Mouse (Mus musculus): Measurements from ENCODE around the gene Arhgap22. TPM values are rescaled to one million over a fixed set of nuclear protein-coding genes. Genes with fewer than 3 reads are reported as not detected.

Gene Arhgap22
- total RNA-seq, 2 experiments from 2014 or later, result 0.95 to 1.0 TPM

GRCm38 (mm10) chr14:33258256-33258655 is 44.4 kb downstream of the Arhgap22 start:
- no peak for DNase-seq
- intact Hi-C loops (cut with DNase I), result no loop called here

- DNase-seq, result no peak
- intact Hi-C loops (cut with DNase I), result no loop called here
Observed at GRCm38 (mm10) chr14:33260131-33260530, 46.3 kb downstream of the Arhgap22 start.

GRCm38 (mm10) chr14:33264795-33265194 is 51.0 kb downstream of the Arhgap22 start:
- DNase-seq, result no peak
- intact Hi-C loops (cut with DNase I), result no loop called here

DNA sequence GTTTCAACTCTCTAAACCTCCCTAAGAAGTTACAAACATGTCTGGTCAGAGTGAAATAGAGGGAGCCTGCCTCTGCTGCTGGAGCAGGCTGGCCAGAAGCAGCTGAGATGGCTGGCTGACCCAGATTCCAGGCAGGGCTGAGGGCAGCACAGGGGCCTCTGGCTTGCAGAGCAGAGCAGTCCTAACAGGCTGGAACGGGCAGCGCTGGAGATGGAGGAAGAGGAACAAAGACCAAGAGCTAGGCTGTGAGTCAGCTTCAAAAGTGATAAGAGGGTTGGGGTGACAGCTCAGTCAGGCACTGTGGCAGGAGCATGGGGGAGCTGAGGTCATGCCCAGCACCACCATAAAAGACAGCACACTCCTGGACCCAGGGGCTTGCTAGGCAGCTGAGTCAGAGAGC is 62.4 kb downstream of the Arhgap22 start:
- peak in 1 of 2 experiments; percentile 3 for DNase-seq
- intact Hi-C loops (cut with DNase I), result no loop called here

- DNase-seq, result peak in 1 of 2 experiments; percentile 21
- intact Hi-C loops (cut with DNase I), result no loop called here
Observed at GRCm38 (mm10) chr14:33278374-33278773, 64.5 kb downstream of the Arhgap22 start.

DNA sequence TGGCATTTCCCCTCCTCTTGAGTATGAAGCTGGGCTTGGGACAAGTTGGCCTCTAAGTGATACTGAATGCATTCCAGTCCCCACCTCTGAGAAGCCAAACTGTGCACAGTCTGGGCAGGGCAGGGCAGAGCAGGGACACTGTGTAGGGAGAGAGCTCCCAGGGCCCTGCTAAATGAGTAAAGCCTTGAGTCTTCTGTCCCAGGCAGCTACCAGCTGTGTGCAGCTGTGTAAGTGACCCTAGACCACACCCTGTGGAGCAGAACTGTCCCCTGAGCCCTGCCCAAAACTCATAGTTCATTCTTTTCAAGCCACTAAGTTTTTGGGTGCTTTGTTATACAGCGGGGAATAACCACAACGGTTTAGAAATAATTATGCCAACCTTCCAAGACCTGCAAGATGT is 67.1 kb downstream of the Arhgap22 start:
- peak; percentile 55 to 60 for DNase-seq
- intact Hi-C loops (cut with DNase I), result no loop called here

GRCm38 (mm10) chr14:33282447-33282846 is 68.6 kb downstream of the Arhgap22 start:
- intact Hi-C loops (cut with DNase I), result no loop called here
- DNase-seq, result no peak

DNA sequence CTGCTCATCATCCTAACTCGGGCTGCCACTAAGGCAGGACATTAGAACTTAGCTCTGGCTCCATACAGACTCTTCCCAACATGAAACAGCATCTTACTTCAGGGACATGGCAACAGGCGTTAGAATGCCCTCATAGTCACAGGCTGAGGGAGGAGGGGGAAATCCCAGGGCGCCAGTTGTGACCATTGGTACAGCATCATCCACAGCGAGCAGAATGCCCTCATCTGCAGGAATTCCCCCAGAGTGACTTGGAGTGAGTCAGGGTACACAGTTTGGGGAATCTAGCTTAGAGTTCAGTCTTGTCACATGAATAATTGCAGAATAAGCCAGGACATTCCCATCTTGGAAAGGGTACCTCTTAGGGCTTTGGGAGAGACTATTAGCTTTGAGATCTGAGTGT is 74.1 kb downstream of the Arhgap22 start:
- DNase-seq, result no peak
- intact Hi-C loops (cut with DNase I), result no loop called here

GRCm38 (mm10) chr14:33290038-33290437 is 76.2 kb downstream of the Arhgap22 start:
- intact Hi-C loops (cut with DNase I), result no loop called here

DNA sequence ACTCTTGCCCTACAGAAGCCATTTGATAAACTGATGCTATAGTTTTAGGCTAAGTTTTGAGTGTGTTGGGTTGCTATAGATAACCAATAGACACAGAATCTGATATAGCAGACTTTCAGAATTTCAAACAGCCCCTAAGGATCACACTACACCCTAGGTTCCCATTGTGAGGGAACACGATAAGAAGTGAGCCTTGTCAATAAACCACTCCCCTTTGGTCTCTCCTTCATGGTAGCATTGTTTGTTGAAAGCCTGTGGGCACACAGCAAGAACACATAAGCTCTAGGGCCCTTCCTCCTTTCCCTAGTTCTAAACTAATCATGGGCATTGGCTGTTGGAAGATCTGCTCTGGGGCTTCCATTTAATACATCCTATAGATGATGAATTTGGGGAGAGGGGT is 80.7 kb downstream of the Arhgap22 start:
- DNase-seq, result no peak
- intact Hi-C loops (cut with DNase I), result no loop called here

More at GRCm38 (mm10) chr14:33290038-33290437, 76.2 kb downstream of the Arhgap22 start:
- DNase-seq, result no peak

GRCm38 (mm10) chr14:33296698-33297341 is 83.0 kb downstream of the Arhgap22 start:
- intact Hi-C loops (cut with DNase I), result no loop called here
- DNase-seq, result no peak

DNA sequence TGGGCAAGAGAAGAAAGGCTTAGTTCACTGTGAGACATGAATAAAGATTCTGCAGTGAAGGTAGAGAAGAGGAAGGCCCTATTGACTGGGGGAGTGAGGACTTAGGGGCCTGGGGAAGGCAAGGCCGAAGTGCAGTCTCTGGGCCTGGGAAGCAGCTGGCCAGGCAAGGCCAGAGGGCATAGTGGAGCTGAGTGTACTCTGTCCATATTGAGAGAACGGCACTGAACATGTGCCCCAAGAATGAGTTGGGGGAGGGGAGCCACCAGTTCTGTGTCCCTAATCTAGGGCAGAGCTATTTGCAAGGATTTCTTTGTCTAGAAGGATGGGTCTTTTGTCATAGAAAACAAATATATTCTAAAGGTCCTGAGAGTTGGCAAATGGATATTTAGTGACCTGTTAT is 86.8 kb downstream of the Arhgap22 start:
- DNase-seq, result no peak
- intact Hi-C loops (cut with DNase I), result no loop called here

GRCm38 (mm10) chr14:33303348-33303819 is 89.6 kb downstream of the Arhgap22 start:
- peak; percentile 79 to 85 for DNase-seq
- intact Hi-C loops (cut with DNase I), result loop anchor here (1.0 kb wide), 1 partner anchor 90 kb away; no protein-coding TSS in a partner anchor

- peak in 1 of 2 experiments; percentile 27 for DNase-seq
- intact Hi-C loops (cut with DNase I), result no loop called here
Observed at GRCm38 (mm10) chr14:33305645-33306281, 91.9 kb downstream of the Arhgap22 start.

DNA sequence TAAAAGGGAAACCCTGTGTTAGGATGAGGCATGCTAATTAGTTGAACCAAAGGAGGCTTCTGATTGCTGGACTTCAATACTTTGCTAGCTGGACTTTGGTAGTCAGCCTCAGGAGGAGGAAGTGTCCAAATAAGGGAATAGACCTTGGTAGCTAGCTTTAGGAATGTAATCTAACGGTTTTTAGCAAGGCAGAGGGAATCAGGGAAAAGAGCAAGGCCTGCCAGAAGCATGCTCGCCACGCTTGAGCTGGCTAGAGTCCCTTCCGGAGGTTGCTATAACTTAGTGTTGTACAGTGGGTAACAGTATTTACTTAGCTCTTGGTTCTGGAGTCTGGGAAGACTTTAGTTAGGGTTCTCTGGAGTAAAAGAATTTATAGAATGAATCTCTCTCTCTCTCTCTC is 96.9 kb downstream of the Arhgap22 start:
- intact Hi-C loops (cut with DNase I), result no loop called here

GRCm38 (mm10) chr14:33312309-33312708 is 98.5 kb downstream of the Arhgap22 start:
- intact Hi-C loops (cut with DNase I), result no loop called here
- DNase-seq, result no peak

More for the DNA sequence above, 96.9 kb downstream of the Arhgap22 start:
- DNase-seq, result no peak

DNA sequence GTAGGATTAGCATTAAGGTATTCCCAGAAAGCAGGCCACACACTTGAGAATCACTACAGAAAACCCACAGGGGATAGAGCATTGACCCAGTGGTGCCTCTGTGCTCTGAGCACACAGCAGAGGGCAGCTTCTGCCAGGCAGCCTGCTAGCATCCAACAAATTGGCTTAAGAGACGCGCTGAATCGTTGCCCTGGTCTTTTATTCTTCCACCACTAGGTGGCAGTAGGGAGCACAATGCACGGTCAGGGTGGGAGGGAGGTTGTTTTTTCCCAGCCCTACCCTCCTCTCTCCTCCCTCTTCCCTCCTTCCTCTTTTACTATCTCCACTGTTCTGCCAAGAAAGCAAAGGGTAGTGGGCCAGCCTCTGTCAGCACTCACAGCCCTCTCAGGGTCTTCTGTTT is 99.8 kb downstream of the Arhgap22 start:
- intact Hi-C loops (cut with DNase I), result loop anchor here (1.0 kb wide), 1 partner anchor 58 kb away; no protein-coding TSS in a partner anchor
- peak; percentile 67 to 78 for DNase-seq

DNA sequence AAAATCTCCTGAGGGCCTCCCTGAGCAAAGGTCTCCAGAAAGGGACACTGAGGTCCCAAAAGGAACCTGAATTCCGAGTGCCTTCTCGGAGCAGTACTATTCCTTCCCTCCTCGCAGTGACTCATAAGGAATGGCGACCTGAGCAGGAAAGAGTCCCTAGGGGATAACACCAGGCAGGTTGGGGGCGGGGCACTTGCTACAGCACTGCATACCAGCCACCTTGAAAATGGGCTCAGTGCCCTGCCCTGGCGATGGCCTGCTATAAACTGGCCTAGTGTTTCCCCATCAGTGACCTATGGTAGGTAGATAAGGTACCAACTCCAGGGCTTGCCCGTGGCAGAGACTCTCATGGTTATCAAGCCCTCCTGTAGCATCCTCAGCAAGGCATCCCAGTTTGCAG is 100.3 kb downstream of the Arhgap22 start:
- DNase-seq, result no peak
- intact Hi-C loops (cut with DNase I), result no loop called here

GRCm38 (mm10) chr14:33315111-33315510 is 101.3 kb downstream of the Arhgap22 start:
- intact Hi-C loops (cut with DNase I), result no loop called here
- DNase-seq, result no peak

GRCm38 (mm10) chr14:33315771-33316170 is 101.9 kb downstream of the Arhgap22 start:
- intact Hi-C loops (cut with DNase I), result no loop called here
- DNase-seq, result no peak

GRCm38 (mm10) chr14:33317946-33318345 is 104.1 kb downstream of the Arhgap22 start:
- intact Hi-C loops (cut with DNase I), result no loop called here

More at GRCm38 (mm10) chr14:33317946-33318345, 104.1 kb downstream of the Arhgap22 start:
- no peak for DNase-seq

Measured in heart, postnatal 14 days (tissue).